Mouse (Mus musculus): ENCODE results near the gene Gm5592.
"Not testable (repeated sequence)": the region's sequence is repeated elsewhere in the genome, so short reads cannot be mapped to it uniquely, and the experiment has no call there.

Gene Gm5592

DNA sequence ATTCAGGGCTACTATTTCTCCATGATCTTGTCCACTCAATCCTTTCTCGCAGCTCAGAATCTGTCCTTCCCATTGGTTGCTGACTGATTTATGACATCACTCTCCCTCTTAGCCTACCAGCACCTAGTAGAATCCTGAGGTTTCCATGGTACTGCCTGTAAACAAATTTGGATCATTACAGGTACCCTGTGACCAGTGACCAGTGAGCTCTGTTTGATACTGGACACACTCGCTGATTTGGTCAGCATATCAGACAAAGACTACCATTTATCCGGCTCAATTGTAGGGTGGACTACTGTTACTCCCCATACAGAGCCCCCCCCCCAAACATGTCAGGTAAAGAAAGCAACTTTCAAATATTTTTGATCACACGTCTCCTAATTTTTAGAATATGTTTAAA, at the start of gene Gm5592:
Gm5592 (plus strand) TSS at position 301 of the 400 bp plus-strand sequence.
- DNase-seq (ENCODE audit: low read depth, low spot score): not testable (repeated sequence)

DNA sequence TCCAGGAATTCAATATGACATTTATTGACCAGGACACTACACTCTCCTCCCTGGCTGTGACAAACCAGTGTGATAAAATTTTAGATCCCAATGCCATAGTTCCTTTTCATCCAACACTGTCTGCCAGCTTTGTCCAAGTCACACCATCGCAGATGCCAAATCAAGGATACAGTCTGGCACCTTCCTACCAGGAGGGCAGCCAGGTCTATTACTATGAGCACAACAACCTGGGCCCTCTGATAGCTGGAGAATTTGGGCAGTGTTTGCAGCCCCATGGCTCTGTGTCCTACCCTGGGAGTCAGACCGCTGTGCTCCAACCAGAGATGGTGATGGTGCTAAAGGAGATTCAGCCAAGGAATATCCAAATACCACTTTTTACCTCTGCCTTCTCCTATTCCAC, 2.2 kb downstream of the Gm5592 start:
- not testable (repeated sequence) for DNase-seq (ENCODE audit: low read depth, low spot score)

- DNase-seq (ENCODE audit: low read depth, low spot score): not testable (repeated sequence)
Observed at GRCm38 (mm10) chr7:41157879-41158278, 4.2 kb downstream of the Gm5592 start.

DNA sequence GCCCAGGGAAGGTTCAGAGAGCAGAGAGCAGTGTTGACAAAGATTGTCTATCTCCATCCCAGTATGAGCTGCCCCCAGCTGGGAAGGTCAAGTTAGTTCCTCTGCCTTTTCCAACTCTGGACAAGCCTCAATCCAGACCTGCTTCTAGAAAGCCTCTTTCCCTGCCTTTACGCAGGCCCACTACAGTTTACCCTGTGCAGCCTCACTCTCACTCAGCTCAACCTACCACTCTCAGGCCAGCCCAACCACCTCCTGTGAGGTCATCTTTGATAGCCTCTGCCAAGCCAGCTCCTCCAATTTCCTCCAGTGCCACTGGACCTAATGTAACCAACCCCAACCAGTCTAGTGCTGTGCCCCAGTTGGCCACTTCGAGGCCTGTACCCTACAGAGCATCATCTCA, 4.9 kb downstream of the Gm5592 start:
- not testable (repeated sequence) for DNase-seq (ENCODE audit: low read depth, low spot score)

GRCm38 (mm10) chr7:41193671-41194070, 40.0 kb downstream of the Gm5592 start:
- no peak for DNase-seq (ENCODE audit: low read depth, low spot score)

Data from brain, embryonic 18.5 days (tissue).